Mouse (Mus musculus): ENCODE results near the gene Fyco1.

GRCm38 (mm10) chr9:123760806-123761205, 90.9 kb downstream of the Fyco1 start:
- TF ChIP-seq CTCF (IDR thresholded peaks at IDR 0.05; ENCODE audit: borderline replicate concordance, control insufficient read depth, extremely low read depth, insufficient read depth, low read length, poor library complexity): no peak
- no peak for TF ChIP-seq POLR2A (IDR thresholded peaks at IDR 0.05; ENCODE audit: control insufficient read depth, extremely low read depth, insufficient read depth, low read length, poor library complexity)

All from thymus, adult 2 months (tissue).